Mouse (Mus musculus): ENCODE results near the gene Sbp.

DNA sequence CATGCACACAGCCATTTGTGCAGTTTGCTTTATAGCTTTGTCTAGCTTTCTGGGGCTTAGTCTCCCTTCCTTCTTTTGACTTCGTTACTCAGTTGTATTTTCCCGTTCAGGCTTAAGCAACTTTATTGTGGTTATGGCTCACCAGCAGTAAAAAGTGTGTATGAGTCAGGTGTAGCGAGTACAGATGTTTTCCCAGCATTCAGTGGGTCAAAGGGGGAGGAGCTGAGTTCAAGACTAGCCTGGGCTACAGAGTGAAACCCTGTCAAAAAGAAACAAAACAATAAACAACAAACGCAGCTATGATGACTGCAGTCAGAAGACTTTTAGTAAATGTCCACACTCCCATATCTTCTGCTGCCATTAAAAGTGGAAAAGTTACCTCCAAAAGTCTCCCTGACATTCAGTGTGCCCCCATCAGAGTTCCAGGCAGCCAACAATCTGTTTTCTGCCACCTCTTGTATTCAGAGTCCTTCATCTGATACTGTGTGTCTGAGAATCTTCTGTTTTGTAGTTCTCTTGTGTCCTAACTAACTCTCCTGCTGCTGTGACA lies 20.2 kb downstream of the Sbp start:
- TF ChIP-seq CTCF (IDR thresholded peaks at IDR 0.05; ENCODE audit: borderline replicate concordance, insufficient read depth, low read depth, low read length) (no peak), POLR2A (IDR thresholded peaks at IDR 0.05; ENCODE audit: borderline replicate concordance, insufficient read depth, low read length) (no peak)
